Mouse (Mus musculus) heart, postnatal 10 days (tissue): ENCODE measurements around the gene Slc38a4. TPM values are rescaled to one million over a fixed set of nuclear protein-coding genes. Genes with fewer than 3 reads are reported as not detected.
A peak's percentile ranks its signal among the peaks of the same experiment; 100 is the strongest.

Source experiments
- DNase-seq, 2 experiments: peaks; one replicate each; pipeline ENCODE4 v3.0.0; 2021
- intact Hi-C: fragments of 180-260 bp; cut with DNase I; formaldehyde crosslinking; loops from one replicate; pipeline ENCODE4 v1.15.1; 2025
- total RNA-seq, 2 experiments: library from RNA; stranded (reverse); gene quantifications; 2 replicates each; pipeline ENCODE4 v1.2.3; 2021

Gene Slc38a4
- total RNA-seq, result 10 to 100 TPM; 61.5 to 61.8 TPM

DNA sequence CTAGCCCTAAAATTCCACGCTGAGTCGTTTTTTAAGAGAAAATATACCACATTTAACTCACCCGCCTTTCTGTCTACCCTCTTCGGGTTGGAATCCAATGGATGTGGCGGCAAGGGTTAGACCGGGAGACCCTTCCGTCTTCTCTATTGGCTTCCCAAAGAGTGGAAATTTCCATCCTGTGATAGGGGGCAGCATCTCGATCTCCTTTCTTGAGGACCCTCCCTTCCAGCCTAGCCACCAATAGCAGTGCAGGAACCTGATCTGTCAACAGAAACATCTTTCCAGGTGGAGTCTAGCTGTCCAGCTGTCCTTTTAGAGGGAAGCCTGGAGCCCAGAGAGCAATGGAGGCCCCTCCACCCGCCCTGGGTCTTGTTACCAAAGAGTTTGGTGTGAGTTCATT, at the start of gene Slc38a4:
Gene Slc38a4, minus strand, starts transcription at position 163 of the 400 bp plus-strand sequence.
- intact Hi-C loops, result no loop called here
- DNase-seq, result peak; percentile 44 to 57

GRCm38 (mm10) chr15:97104889-97105391, 49.2 kb upstream of the Slc38a4 start:
- no peak for DNase-seq

DNA sequence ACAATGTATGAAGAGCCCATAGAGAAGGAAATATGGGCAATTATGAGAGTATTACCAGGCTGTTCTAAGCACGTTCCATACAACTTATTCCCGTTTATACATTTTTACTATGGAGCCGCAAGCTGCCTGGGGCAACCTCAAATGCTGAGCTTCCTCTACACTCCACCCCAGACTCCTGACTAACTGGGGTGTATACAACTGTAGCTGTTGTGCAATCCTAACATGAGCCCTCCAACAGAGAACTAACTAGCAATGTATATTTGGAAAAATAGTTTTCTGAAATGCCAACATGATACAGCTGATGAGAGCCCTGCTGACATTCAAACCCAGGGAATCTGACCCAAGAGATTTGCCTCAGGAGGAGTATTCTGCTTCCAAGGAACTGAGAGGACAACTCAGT, 48.3 kb upstream of the Slc38a4 start:
- intact Hi-C loops, result loop anchor here (5.0 kb wide), 1 partner anchor 102 kb away; no protein-coding TSS in a partner anchor
- DNase-seq, result no peak

More at GRCm38 (mm10) chr15:97104889-97105391, 49.2 kb upstream of the Slc38a4 start:
- intact Hi-C loops, result loop anchor here (5.0 kb wide), 1 partner anchor 103 kb away; no protein-coding TSS in a partner anchor

GRCm38 (mm10) chr15:97102811-97103210, 47.1 kb upstream of the Slc38a4 start:
- intact Hi-C loops, result loop anchor here (5.0 kb wide), 1 partner anchor 101 kb away; no protein-coding TSS in a partner anchor
- DNase-seq, result peak; percentile 80 to 85

DNA sequence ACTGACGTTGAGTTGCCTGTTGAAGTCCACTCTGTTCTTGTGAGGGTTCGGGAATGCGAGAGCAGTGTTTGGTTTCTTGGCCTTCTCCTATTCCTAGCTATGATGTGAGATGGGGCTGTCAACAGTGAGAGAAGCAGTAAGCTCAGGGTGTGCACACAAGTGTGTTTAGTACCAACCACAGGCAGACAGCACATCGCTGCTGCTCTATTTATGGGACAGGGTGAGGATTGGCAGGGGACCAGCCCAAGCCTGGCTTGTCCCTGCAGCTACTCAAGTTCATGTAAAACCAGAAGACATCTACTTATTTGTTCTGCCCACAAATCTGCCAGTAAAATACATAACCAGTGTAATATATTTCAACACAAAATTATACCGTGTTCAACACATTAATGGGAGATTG, 46.4 kb upstream of the Slc38a4 start:
- peak; percentile 79 to 80 for DNase-seq
- intact Hi-C loops, result loop anchor here (5.0 kb wide), 1 partner anchor 100 kb away; no protein-coding TSS in a partner anchor

DNA sequence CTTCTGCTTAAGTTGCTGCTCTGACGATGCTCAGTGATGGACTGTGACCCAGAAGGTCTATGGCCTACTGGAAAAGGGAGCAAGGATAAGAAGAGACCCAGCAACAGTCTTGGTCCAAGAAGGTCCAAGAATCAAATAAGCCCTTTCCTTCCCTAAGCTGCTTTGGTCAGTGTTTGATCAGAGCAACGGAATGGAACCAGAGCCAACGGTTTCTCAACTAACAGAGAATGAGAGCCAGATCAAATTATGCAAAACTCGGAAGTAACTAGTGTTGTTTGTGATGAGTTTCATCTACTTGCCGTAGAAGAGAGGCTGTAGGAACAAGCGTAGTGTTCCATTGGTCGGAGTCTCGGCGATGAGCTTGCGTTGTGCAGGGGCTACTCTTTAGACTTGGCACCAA, 43.3 kb upstream of the Slc38a4 start:
- intact Hi-C loops, result no loop called here
- no peak for DNase-seq

DNA sequence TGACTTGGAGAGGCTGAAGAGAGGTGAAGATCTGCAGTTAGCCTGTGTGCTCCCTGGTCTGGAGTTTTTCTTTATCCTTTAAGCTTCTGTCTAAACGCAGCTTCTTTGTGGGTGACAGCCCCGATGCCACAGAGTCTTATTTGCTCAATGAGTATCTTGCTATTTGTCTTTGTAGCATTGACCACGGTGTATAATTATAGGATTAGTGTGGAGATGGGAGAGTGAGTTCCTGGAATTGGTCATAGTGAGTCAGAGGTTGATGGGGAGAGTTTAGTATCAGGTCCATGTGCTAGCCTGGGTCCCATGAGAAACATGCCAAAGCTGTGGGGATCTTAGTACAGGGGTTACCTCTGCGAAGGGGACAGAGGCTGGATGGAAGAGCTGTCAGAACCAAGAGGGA, 41.8 kb upstream of the Slc38a4 start:
- DNase-seq, result no peak
- intact Hi-C loops, result no loop called here

DNA sequence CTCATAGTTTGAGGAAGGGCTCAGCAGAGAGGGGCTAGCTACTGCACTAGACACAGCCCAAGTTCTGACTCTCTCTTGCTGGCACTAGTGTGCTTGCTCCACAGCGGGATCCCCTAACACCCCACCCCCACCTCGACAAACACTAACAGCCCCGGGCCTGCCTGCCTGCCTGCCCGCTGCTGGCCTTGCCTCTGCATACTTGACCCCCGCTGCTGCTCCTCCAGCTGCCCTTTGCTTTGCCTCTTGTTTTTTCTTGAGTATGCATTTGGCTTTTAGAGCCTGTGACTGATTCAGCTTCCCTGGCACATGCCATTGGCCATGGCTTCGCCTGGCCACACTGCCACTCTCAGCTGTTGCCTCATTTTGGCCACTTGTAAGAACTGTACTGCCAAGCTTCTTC, 33.8 kb upstream of the Slc38a4 start:
- DNase-seq, result no peak
- intact Hi-C loops, result no loop called here

- DNase-seq, result no peak
- intact Hi-C loops, result no loop called here
These were observed 30.1 kb upstream of the Slc38a4 start for GRCm38 (mm10) chr15:97085833-97086232.

DNA sequence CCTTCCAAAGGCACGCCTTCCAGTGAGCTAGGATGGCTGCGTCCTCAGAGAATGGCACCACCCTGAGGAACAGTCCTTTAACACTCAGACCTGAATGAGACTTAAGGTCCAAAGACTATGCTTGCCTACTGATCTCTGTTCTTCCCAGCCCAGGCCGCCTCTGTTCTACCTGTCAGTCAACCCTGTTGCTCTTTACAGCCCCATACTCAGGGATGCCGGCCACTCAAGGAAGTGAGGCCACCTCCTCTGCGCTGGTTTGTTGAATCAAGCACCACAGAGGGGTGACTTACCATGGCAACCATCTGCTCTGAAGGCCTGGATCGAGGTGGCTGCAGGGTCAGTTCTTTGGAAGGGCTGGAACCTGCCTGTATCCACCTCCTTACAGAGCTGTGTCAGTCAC, 21.9 kb upstream of the Slc38a4 start:
- DNase-seq, result no peak
- intact Hi-C loops, result no loop called here

- no peak for DNase-seq
These were observed 20.3 kb upstream of the Slc38a4 start for GRCm38 (mm10) chr15:97076092-97076491.

DNA sequence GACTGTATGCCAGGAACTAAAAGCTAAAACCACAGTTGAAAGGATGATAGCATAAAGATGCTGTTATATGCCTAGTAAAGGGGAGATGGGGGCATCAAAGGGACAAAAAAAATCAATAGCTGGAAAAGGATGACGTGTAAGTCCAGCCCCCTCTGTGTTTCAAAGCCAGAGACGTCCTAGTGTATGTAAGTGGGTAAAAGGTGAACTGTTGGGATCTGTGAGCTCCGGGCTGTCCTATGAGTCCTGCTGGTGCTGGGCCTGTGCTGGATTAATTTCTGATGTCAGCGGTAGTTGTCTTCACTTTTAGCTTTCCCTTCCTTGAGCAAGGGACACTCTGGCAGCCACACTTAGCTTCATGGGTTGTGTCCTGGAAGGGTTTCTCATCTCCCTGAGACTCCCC, 19.5 kb upstream of the Slc38a4 start:
- DNase-seq, result peak in 1 of 2 experiments; percentile 25
- intact Hi-C loops, result no loop called here

More at GRCm38 (mm10) chr15:97076092-97076491, 20.3 kb upstream of the Slc38a4 start:
- intact Hi-C loops, result no loop called here

GRCm38 (mm10) chr15:97072859-97073826, 17.4 kb upstream of the Slc38a4 start:
- DNase-seq, result peak in 1 of 2 experiments; percentile 51
- intact Hi-C loops, result no loop called here

DNA sequence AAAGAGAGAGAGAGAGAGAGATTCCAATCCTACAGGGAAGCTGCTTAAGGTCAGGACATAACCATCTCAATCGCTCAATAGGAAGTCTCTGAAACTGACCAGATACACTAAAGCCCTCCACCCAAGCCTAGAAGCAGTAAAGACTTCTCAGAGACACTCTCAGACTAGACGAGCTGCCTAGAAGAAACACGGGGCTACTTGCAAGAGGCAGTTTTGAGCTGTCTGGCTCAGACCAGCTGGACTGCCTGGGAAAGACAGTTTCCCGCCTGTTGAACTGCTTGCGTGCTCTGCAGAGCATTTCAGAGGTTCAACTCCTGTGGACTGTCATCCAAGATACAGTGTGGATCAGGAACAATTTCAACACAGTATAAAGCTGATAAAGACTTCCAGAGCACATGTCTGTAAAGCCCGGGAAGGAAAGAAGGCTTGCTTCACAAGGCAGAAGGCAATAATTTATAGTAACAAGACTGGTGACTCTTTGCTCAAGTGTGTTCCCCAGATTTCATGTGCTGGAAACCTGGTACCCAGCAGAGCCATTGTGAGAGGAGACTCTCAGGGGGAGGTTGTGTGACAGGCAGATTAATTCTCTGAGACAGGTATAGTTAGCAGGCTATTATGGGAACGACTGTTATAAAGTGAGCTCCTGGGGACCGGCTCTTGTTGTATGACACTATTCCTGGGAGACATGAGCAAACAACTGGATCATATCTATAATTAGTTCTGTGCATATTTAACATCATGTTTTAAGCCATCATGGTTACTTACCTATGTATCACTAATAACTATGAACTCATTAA, 11.8 kb upstream of the Slc38a4 start:
- intact Hi-C loops, result no loop called here
- no peak for DNase-seq

GRCm38 (mm10) chr15:97066937-97067336, 11.2 kb upstream of the Slc38a4 start:
- intact Hi-C loops, result no loop called here
- no peak for DNase-seq

GRCm38 (mm10) chr15:97063211-97063610, 7.5 kb upstream of the Slc38a4 start:
- DNase-seq, result no peak
- intact Hi-C loops, result no loop called here

GRCm38 (mm10) chr15:97060973-97061372, 5.2 kb upstream of the Slc38a4 start:
- intact Hi-C loops, result no loop called here
- DNase-seq, result no peak

GRCm38 (mm10) chr15:97060571-97060970, 4.8 kb upstream of the Slc38a4 start:
- intact Hi-C loops, result no loop called here
- no peak for DNase-seq

DNA sequence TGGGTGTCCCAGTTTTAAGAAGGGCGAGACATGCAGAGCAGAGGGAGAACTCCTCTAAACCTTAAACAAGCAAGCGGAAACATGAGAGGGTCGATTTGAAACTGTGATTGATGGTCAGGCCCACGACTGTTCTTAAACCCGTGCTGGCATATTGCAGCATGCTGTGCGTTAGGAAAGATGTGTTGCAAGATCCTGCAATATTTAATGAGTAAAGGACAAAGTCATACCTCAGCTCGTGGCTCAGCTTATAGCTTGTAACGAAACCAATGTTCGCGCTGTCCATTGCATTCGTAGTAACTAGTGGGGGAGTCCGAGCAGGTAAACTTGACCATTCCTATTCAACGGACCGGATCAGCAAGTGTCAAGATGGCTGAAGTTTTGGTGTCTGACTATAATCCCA, 4.3 kb upstream of the Slc38a4 start:
- intact Hi-C loops, result no loop called here
- DNase-seq, result no peak

DNA sequence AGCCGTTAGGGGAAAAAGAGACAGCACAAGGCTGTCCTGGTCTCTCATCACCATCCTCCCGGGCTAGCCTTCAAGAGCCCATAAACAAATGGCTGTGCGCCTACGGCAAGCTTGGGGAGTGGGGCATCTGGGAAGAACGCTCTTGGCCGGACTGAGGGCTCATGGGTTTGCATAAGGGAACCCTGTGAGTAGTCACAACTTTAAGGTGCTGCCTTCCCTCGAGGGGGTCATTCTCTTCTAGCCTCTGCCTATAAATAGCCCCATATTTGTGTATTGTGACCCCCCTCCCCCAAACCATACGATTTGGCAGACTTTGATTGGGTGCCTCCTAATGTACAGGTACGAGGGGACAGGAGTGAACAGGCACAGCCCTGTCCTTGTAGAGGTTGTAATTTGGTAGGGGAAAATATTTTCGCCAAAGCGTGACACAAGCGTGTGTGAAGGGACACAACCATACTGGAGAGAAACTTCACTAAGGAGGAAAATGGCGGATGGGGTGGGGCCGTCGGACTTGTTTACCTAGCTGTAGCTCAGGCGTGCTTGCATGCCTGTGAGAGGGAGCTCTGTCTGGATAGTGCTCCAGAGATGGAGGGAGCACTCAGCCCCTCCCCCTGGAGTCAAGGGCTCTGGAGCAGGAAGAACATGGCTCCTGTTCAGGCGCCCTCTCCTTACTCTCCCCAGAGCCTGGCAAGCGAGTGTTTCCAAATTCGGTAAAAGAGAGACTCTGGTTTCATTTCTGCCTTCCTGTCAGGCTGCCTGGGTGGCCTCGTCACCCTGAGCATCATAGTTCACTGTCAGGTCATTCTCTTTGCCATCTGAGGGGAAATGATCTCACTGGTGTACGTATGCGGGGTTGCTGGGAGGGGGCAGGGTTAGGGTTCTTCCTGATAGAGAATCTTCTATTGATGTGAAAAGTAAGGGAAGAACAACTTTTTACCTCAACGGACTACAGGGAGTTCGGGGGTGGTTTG, 3.6 kb upstream of the Slc38a4 start:
- no peak for DNase-seq
- intact Hi-C loops, result no loop called here
